Mouse (Mus musculus) ES-E14 (cell line): ENCODE measurements around the gene Ppp1r9a. TPM values are rescaled to one million over a fixed set of nuclear protein-coding genes. Genes with fewer than 3 reads are reported as not detected.

Experiments
- DNase-seq: peaks from one replicate; pipeline ENCODE4 v3.0.0-alpha.2; 2013; ENCODE audit warnings: low read depth, low spot score
- H3K27ac ChIP-seq: 2 replicates; pipeline ENCODE4 v1.5.1; 2012; ENCODE audit warnings: low read depth, mild to moderate bottlenecking, low read length, moderate library complexity, mixed read lengths; ENCODE audit not compliant: poor library complexity, insufficient read depth, severe bottlenecking
- H3K36me3 ChIP-seq: 2 replicates; pipeline ENCODE4 v1.6.1; 2012; ENCODE audit warnings: mild to moderate bottlenecking, low read length, moderate library complexity, mixed read lengths; ENCODE audit not compliant: control insufficient read depth, poor library complexity, insufficient read depth, severe bottlenecking
- H3K4me1 ChIP-seq, 2 experiments: fragments of 150-350 bp in 1 of 2; sonication (generic) in 1 of 2; 2 replicates each; pipeline ENCODE4 v1.6.1; 2012; ENCODE audit warnings: low read length in 2 of 2, mild to moderate bottlenecking in 1 of 2, mixed read lengths in 1 of 2; ENCODE audit not compliant: control insufficient read depth in 2 of 2, insufficient read depth in 2 of 2, poor library complexity in 1 of 2
- H3K4me3 ChIP-seq, 2 experiments: fragments of 150-350 bp in 1 of 2; sonication (generic) in 1 of 2; 2 replicates each; pipeline ENCODE4 v1.5.1; 2012; ENCODE audit warnings: low read length in 2 of 2, low read depth in 1 of 2, mild to moderate bottlenecking in 1 of 2, mixed read lengths in 1 of 2; ENCODE audit not compliant: insufficient read depth in 1 of 2, poor library complexity in 1 of 2, severe bottlenecking in 1 of 2
- H3K9ac ChIP-seq: 2 replicates; pipeline ENCODE4 v1.6.1; 2012; ENCODE audit warnings: low read depth, mild to moderate bottlenecking, low read length, mixed read lengths; ENCODE audit not compliant: poor library complexity, insufficient read depth, severe bottlenecking
- H3K9me3 ChIP-seq: fragments of 150-350 bp; sonication (generic); 2 replicates; pipeline ENCODE4 v1.6.1; 2012; ENCODE audit warnings: low read depth, mild to moderate bottlenecking, low read length; ENCODE audit not compliant: control insufficient read depth, insufficient read depth
- CHD2 ChIP-seq: IDR thresholded peaks from 2 replicates; pipeline ENCODE4 v1.6.1; 2014; ENCODE audit warnings: mild to moderate bottlenecking, low read depth, low read length, inconsistent platforms
- HCFC1 ChIP-seq: IDR thresholded peaks from 2 replicates; pipeline ENCODE4 v1.6.1; 2012; ENCODE audit warnings: low read length, inconsistent platforms, borderline replicate concordance; ENCODE audit not compliant: insufficient read depth
- MAFK ChIP-seq: IDR thresholded peaks from 2 replicates; pipeline ENCODE4 v1.6.1; 2014; ENCODE audit warnings: mild to moderate bottlenecking, low read depth, low read length, inconsistent platforms; ENCODE audit not compliant: insufficient read depth
- ZC3H11A ChIP-seq: IDR thresholded peaks from 2 replicates; pipeline ENCODE4 v1.6.1; 2012; ENCODE audit warnings: low read depth, mild to moderate bottlenecking, inconsistent platforms, low read length, borderline replicate concordance
- ZNF384 ChIP-seq: IDR thresholded peaks from 2 replicates; pipeline ENCODE4 v1.6.1; 2012; ENCODE audit warnings: low read depth, low read length, inconsistent platforms
- in situ Hi-C, 2 experiments: fragments of 600-800 bp; cut with MboI; formaldehyde crosslinking; loops; one replicate each; pipeline ENCODE4 v1.15.1; 2025; ENCODE audit warnings: low sequenced_read_pairs in 2 of 2, inconsistent platforms in 1 of 2; ENCODE audit not compliant: unreplicated experiment in 2 of 2
- total RNA-seq: library from RNA; depleted of rRNA; stranded (reverse); fragments of 300-350 nt; gene quantifications from 2 replicates; pipeline ENCODE4 v1.2.3, GENCODE M21; 2012

Ppp1r9a gene
- total RNA-seq, 1 experiment = 22.2 TPM

- TF ChIP-seq ZNF384 (no peak), MAFK (peak; percentile 88)
- H3K9ac ChIP-seq = no peak overlapping the region
- no peak overlapping the region for H3K4me3 ChIP-seq
- in situ Hi-C loops = no loop called here
- no peak for DNase-seq
- no peak overlapping the region; the same call in 1 of the 2 replicates for H3K27ac ChIP-seq
- peaks cover 25 to 32% of the 10 kb centered on the region in 2 experiments; a peak in 3 of 4 replicates for H3K4me1 ChIP-seq
- peaks cover 2% of the 10 kb centered on the region; the same call in 1 of the 2 replicates for H3K36me3 ChIP-seq
- no peaks in the 10 kb centered on the region for H3K9me3 ChIP-seq
Observed at GRCm38 (mm10) chr6:5008603-5009002, 105.9 kb downstream of the Ppp1r9a start.

- H3K9me3 ChIP-seq = no peaks in the 10 kb centered on the region
Observed at GRCm38 (mm10) chr6:5010553-5011416, 108.1 kb downstream of the Ppp1r9a start.

GRCm38 (mm10) chr6:5012794-5013193 lies 110.1 kb downstream of the Ppp1r9a start:
- Histone ChIP-seq H3K9ac (no peak overlapping the region), H3K36me3 (no peaks in the 10 kb centered on the region), H3K4me3 (no peak overlapping the region), H3K4me1 (peaks cover 19 to 20% of the 10 kb centered on the region in 2 experiments), H3K9me3 (no peaks in the 10 kb centered on the region), H3K27ac (no peak overlapping the region)
- in situ Hi-C loops = no loop called here
- TF ChIP-seq ZC3H11A = no peak
- no peak for TF ChIP-seq ZNF384
- TF ChIP-seq CHD2 = no peak
- TF ChIP-seq HCFC1 = no peak
- no peak for TF ChIP-seq MAFK
- DNase-seq = no peak

More at GRCm38 (mm10) chr6:5010553-5011416, 108.1 kb downstream of the Ppp1r9a start:
- H3K4me1 ChIP-seq = peaks cover 23 to 32% of the 10 kb centered on the region in 2 experiments; a peak in 3 of 4 replicates
- H3K27ac ChIP-seq = no peak overlapping the region; the same call in 1 of the 2 replicates
- H3K9ac ChIP-seq = no peak overlapping the region
- H3K36me3 ChIP-seq = peaks cover 2% of the 10 kb centered on the region; the same call in 1 of the 2 replicates
- DNase-seq = no peak
- no peak for TF ChIP-seq ZC3H11A
- TF ChIP-seq ZNF384 = no peak
- no peak for TF ChIP-seq CHD2
- TF ChIP-seq MAFK = no peak
- no peak for TF ChIP-seq HCFC1
- in situ Hi-C loops = no loop called here
- H3K4me3 ChIP-seq = no peak overlapping the region; a peak in 1 of 4 replicates

- in situ Hi-C loops = no loop called here
Observed at GRCm38 (mm10) chr6:5014567-5014966, 111.8 kb downstream of the Ppp1r9a start.

More at GRCm38 (mm10) chr6:5014567-5014966, 111.8 kb downstream of the Ppp1r9a start:
- Histone ChIP-seq H3K27ac (no peak overlapping the region), H3K9ac (no peak overlapping the region), H3K36me3 (no peaks in the 10 kb centered on the region), H3K9me3 (no peaks in the 10 kb centered on the region), H3K4me3 (no peak overlapping the region), H3K4me1 (peaks cover 21 to 25% of the 10 kb centered on the region in 2 experiments)
- DNase-seq = no peak
- TF ChIP-seq ZNF384 (no peak), HCFC1 (no peak), CHD2 (no peak), MAFK (no peak), ZC3H11A (no peak)
